Mouse (Mus musculus): Measurements from ENCODE around the gene Runx1. TPM values are rescaled to one million over a fixed set of nuclear protein-coding genes. Genes with fewer than 3 reads are reported as not detected.

Gene Runx1
- total RNA-seq (2014; rRNA removed) (2.2 and 3.5 TPM in 2 replicates), polyA plus RNA-seq (2015; fragmentation: Nextera tagmentation; extraction: Ambion mirVana) (1.1 and 1.3 TPM in 2 replicates)

DNA sequence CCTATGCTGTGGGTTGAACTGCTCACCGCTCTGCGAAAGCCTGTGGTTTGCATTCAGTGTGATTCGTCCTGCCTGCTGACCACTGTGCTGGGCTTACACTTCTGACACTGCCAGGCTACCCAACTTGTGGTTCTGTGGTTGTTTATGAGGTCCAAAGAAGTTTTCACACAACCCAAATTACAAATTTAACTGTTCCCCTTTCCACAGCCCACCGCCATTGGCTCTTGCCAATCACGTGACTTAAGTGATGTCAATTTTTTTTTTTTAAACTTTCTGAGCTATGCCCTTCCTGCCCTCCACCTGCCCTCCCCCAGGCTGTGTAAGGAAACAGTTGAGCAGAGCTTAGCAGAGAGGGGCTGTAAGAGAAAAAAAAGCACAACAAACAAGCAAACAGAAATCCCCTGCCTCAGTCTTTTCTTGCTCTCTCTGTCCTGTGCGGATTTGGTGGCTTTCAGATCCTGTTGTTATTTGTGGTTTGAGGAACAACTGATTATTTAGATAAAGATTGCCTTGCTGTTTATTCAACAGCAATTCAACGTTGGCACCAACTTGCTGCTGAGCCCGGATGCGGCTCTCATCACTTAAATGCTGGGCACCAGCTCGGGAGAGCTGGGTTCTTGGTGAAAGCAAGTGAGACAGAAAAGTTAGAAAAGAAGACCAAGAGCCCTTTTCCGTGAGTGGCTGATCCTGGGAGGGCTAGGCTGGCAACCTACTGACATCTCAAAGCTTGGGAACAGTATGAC lies at the start of gene Runx1:
TSS of gene Runx1 (minus strand) at position 242 of the 743 bp plus-strand sequence.
- 89% methylated on average over 11 of the region's 11 CpGs for WGBS
- ATAC-seq (no peak), DNase-seq (ENCODE audit: low spot score) (no peak)

DNA sequence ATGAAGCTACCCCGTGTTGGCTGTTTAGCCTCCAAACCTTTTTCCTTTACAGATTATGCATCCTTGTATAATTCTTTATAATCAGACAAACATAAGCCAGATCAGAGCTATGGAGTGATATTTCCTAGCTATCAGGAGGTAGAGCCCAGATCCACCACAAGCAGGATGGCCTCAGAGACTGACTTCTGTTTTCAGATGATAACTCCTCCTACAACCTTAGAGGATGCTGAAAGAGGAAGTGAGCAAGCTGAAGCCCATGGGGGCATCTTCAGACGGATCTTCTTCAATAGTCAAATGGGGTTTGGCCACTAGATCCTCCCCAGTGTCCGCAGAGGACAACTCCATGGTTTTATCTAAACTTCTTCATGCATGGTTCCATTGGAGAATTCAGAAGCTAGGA lies 48.1 kb upstream of the Runx1 start:
- ATAC-seq: no peak
- no peaks in the 10 kb centered on the region for H3K9me3 ChIP-seq (ENCODE audit: low read length)
- H3K27me3 ChIP-seq (ENCODE audit: insufficient read depth, low read length): no peaks in the 10 kb centered on the region
- no peaks in the 10 kb centered on the region for H3K36me3 ChIP-seq (ENCODE audit: insufficient read depth, low read length)
- H3K9ac ChIP-seq (replicated peaks; ENCODE audit: low read length): no peak overlapping the region
- DNase-seq (ENCODE audit: low spot score): no peak
- no peak overlapping the region for H3K4me3 ChIP-seq (ENCODE audit: low read length)
- H3K4me1 ChIP-seq (ENCODE audit: insufficient read depth, low read length): no peaks in the 10 kb centered on the region
- no peak overlapping the region for H3K27ac ChIP-seq
- no peak overlapping the region for H3K4me2 ChIP-seq (ENCODE audit: low read depth, low read length)
- WGBS: 87% methylated on average over 3 of the region's 3 CpGs
- no peak for TF ChIP-seq CTCF (IDR thresholded peaks at IDR 0.05; ENCODE audit: low read depth)

More for the DNA sequence above, at the start of gene Runx1:
- Histone ChIP-seq H3K9me3 (ENCODE audit: low read length) (no peaks in the 10 kb centered on the region), H3K27me3 (ENCODE audit: insufficient read depth, low read length) (no peaks in the 10 kb centered on the region), H3K36me3 (ENCODE audit: insufficient read depth, low read length) (no peaks in the 10 kb centered on the region), H3K4me2 (ENCODE audit: low read depth, low read length) (no peak within 1 kb of the TSS), H3K4me3 (ENCODE audit: low read length) (no peak within 1 kb of the TSS), H3K27ac (no peak within 1 kb of the TSS), H3K4me1 (ENCODE audit: insufficient read depth, low read length) (peaks cover 9% of the 10 kb centered on the region; the same call in 1 of the 2 replicates), H3K9ac (replicated peaks; ENCODE audit: low read length) (no peak within 1 kb of the TSS)
- no peak for TF ChIP-seq CTCF (IDR thresholded peaks at IDR 0.05; ENCODE audit: low read depth)

DNA sequence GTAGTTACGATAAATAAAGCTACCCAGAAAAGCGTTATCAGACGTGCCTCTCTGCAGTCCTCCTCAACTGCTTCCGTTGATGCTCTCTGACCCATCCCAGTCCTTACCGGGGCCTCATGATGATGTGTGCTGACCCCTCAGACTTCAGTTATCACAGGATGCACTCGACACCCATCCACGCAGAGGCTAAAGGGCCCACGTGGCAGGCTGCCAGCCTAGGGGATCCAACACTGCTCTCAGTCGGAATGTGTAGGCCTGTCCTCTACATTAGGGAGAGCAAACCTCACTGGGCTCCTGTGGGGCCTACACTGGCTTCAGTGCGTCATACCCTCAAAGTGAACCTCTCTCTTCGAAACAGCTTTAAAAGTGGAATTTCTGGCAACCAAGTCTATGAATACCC lies 45.8 kb upstream of the Runx1 start:
- Histone ChIP-seq H3K9ac (replicated peaks; ENCODE audit: low read length) (no peak overlapping the region), H3K27me3 (ENCODE audit: insufficient read depth, low read length) (no peaks in the 10 kb centered on the region), H3K4me2 (ENCODE audit: low read depth, low read length) (no peak overlapping the region), H3K4me3 (ENCODE audit: low read length) (no peak overlapping the region), H3K4me1 (ENCODE audit: insufficient read depth, low read length) (no peaks in the 10 kb centered on the region), H3K9me3 (ENCODE audit: low read length) (no peaks in the 10 kb centered on the region), H3K36me3 (ENCODE audit: insufficient read depth, low read length) (no peaks in the 10 kb centered on the region), H3K27ac (no peak overlapping the region)
- ATAC-seq: no peak
- 86% methylated on average over 11 of the region's 11 CpGs for WGBS
- no peak for DNase-seq (ENCODE audit: low spot score)
- TF ChIP-seq CTCF (IDR thresholded peaks at IDR 0.05; ENCODE audit: low read depth): no peak

DNA sequence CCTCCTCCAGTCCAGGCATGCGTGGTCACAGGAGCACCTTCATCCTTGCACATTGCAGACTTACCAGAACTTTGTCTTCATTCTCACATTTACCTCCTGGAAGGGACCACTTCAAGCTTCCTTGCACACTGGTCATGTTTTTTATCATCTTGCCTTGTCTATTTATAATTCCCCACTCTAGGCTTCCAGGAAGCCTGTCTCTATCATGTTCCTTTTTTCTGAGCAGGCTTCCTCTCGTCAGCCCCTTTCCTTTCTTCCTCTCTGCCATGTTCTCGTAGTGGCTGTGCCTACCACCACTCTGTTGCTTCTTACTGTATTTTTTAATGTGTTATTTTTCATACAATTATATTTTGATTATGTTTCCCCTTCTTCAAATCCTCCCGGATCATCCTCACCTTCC lies 42.6 kb upstream of the Runx1 start:
- TF ChIP-seq CTCF (IDR thresholded peaks at IDR 0.05; ENCODE audit: low read depth): no peak
- Histone ChIP-seq H3K9me3 (ENCODE audit: low read length) (no peaks in the 10 kb centered on the region), H3K4me3 (ENCODE audit: low read length) (no peak overlapping the region), H3K36me3 (ENCODE audit: insufficient read depth, low read length) (no peaks in the 10 kb centered on the region), H3K4me1 (ENCODE audit: insufficient read depth, low read length) (no peaks in the 10 kb centered on the region), H3K27me3 (ENCODE audit: insufficient read depth, low read length) (no peaks in the 10 kb centered on the region), H3K9ac (replicated peaks; ENCODE audit: low read length) (no peak overlapping the region), H3K4me2 (ENCODE audit: low read depth, low read length) (no peak overlapping the region), H3K27ac (no peak overlapping the region)
- 86% methylated on average over 4 of the region's 4 CpGs for WGBS
- ATAC-seq (no peak), DNase-seq (ENCODE audit: low spot score) (no peak)

DNA sequence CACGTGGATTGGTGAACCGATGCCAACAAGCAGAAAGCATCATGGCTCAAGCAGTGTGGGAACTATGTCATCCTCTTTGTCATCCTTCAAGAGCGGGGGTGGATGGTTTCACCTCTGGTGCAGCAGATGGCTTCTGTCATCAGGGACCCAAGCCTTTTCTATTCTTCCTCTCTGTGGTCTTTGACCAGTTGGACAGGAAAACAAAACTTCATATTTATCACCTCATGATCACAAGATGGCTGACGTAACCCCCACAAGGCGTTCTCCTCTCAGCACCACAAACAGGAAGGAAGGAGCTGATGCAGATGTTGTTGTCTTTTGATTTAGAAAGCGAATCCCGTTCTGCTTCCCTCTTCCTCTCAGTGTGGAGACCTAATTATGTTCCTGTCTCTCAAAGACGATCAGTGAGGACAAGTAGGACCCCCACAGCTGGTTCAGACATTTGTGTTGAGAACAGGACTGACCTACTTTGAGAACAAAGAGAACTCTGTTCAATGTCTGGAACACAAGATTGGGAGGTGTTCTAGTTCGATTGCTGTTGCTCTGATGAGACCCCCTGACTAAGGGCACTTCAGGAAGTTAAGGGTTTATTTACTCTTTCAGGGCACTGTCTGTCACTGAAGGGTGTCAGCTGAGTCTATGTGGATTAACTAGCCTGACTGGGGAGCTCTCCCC lies 41.4 kb upstream of the Runx1 start:
- ATAC-seq: no peak
- 75% methylated on average over 9 of the region's 9 CpGs for WGBS
- H3K36me3 ChIP-seq (ENCODE audit: insufficient read depth, low read length): no peaks in the 10 kb centered on the region
- H3K27ac ChIP-seq: no peak overlapping the region
- H3K4me3 ChIP-seq (ENCODE audit: low read length): no peak overlapping the region
- H3K9ac ChIP-seq (replicated peaks; ENCODE audit: low read length): no peak overlapping the region
- H3K9me3 ChIP-seq (ENCODE audit: low read length): no peaks in the 10 kb centered on the region
- H3K4me2 ChIP-seq (ENCODE audit: low read depth, low read length): no peak overlapping the region
- H3K4me1 ChIP-seq (ENCODE audit: insufficient read depth, low read length): no peaks in the 10 kb centered on the region
- TF ChIP-seq CTCF (IDR thresholded peaks at IDR 0.05; ENCODE audit: low read depth): no peak
- DNase-seq (ENCODE audit: low spot score): no peak
- no peaks in the 10 kb centered on the region for H3K27me3 ChIP-seq (ENCODE audit: insufficient read depth, low read length)

DNA sequence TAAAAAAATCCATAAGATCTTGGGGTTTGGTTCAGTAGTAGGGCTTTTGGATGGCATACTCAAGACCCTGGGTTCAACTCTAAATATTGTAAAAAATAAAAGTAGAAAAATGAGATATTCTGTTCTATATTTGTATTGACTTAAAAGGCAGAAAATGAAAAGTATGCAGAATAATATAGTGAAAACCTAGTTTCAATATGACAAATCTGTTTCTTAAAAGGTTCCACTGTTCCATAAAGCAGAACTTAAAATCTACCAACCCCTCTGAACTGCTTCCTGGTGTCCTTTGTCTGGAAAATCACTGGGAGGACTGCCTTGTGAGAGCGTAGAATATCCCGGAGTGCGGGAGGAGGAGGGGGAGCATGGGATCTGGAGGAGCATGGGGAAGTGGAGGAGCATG lies 39.4 kb upstream of the Runx1 start:
- Histone ChIP-seq H3K36me3 (ENCODE audit: insufficient read depth, low read length) (no peaks in the 10 kb centered on the region), H3K4me1 (ENCODE audit: insufficient read depth, low read length) (no peaks in the 10 kb centered on the region), H3K4me2 (ENCODE audit: low read depth, low read length) (no peak overlapping the region), H3K27ac (no peak overlapping the region), H3K9ac (replicated peaks; ENCODE audit: low read length) (no peak overlapping the region), H3K27me3 (ENCODE audit: insufficient read depth, low read length) (no peaks in the 10 kb centered on the region), H3K9me3 (ENCODE audit: low read length) (no peaks in the 10 kb centered on the region), H3K4me3 (ENCODE audit: low read length) (no peak overlapping the region)
- DNase-seq (ENCODE audit: low spot score): no peak
- no peak for ATAC-seq
- 92% methylated on average over 3 of the region's 3 CpGs for WGBS
- TF ChIP-seq CTCF (IDR thresholded peaks at IDR 0.05; ENCODE audit: low read depth): no peak

DNA sequence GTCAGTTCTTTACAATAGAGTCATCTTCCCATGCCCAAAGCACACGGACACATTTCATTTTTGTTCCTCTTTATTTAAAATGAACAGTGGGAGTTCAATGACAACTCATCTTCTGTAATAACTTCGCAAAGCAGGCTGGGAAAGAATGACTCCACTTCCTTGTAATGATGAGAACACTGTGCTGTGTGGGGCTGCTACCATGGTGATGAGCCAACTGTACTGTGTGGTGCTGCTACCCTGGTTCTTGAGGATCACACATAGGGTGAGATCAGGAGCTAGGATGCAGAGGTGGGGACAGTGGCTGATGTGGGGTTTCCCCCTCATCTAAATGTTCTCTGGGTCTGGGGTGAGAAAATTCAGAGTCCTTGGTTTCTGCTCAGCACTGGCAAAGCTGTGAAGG lies 38.2 kb upstream of the Runx1 start:
- Histone ChIP-seq H3K4me1 (ENCODE audit: insufficient read depth, low read length) (no peaks in the 10 kb centered on the region), H3K36me3 (ENCODE audit: insufficient read depth, low read length) (no peaks in the 10 kb centered on the region), H3K27ac (no peak overlapping the region), H3K9me3 (ENCODE audit: low read length) (no peaks in the 10 kb centered on the region), H3K9ac (replicated peaks; ENCODE audit: low read length) (no peak overlapping the region), H3K27me3 (ENCODE audit: insufficient read depth, low read length) (no peaks in the 10 kb centered on the region), H3K4me2 (ENCODE audit: low read depth, low read length) (no peak overlapping the region), H3K4me3 (ENCODE audit: low read length) (no peak overlapping the region)
- DNase-seq (ENCODE audit: low spot score): no peak
- no peak for ATAC-seq
- 79% methylated on average over 2 of the region's 2 CpGs for WGBS
- TF ChIP-seq CTCF (IDR thresholded peaks at IDR 0.05; ENCODE audit: low read depth): no peak
